Mouse (Mus musculus): ENCODE measurements around the gene Zfp428.

Zfp428 gene

GRCm38 (mm10) chr7:24523723-24524122 lies 16.9 kb downstream of the Zfp428 start:
- no peak for DNase-seq

DNA sequence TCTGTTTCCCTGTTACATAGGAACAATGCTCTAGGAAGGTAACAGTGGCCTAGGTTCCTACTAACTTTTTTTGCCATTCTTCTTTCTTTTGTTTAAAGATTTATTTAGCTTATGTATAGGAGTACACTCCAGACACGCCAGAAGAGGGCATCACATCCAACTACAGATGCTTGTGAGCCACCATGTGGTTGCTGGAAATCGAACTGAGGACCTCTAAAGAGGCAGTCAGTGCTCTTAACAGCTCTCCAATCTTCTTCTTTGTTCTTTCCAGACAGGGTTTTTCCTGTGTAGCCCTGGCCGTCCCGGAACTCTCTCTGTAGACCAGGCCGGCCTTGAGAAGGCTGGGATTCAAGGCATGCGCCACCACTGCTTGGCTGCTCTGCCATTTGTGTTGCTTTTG lies 18.2 kb downstream of the Zfp428 start:
- no peak for DNase-seq

GRCm38 (mm10) chr7:24525686-24526420 lies 19.0 kb downstream of the Zfp428 start:
- DNase-seq: no peak

GRCm38 (mm10) chr7:24528861-24529260 lies 22.1 kb downstream of the Zfp428 start:
- DNase-seq: no peak

- DNase-seq: no peak
Measured at GRCm38 (mm10) chr7:24529580-24529979, 22.8 kb downstream of the Zfp428 start.

DNA sequence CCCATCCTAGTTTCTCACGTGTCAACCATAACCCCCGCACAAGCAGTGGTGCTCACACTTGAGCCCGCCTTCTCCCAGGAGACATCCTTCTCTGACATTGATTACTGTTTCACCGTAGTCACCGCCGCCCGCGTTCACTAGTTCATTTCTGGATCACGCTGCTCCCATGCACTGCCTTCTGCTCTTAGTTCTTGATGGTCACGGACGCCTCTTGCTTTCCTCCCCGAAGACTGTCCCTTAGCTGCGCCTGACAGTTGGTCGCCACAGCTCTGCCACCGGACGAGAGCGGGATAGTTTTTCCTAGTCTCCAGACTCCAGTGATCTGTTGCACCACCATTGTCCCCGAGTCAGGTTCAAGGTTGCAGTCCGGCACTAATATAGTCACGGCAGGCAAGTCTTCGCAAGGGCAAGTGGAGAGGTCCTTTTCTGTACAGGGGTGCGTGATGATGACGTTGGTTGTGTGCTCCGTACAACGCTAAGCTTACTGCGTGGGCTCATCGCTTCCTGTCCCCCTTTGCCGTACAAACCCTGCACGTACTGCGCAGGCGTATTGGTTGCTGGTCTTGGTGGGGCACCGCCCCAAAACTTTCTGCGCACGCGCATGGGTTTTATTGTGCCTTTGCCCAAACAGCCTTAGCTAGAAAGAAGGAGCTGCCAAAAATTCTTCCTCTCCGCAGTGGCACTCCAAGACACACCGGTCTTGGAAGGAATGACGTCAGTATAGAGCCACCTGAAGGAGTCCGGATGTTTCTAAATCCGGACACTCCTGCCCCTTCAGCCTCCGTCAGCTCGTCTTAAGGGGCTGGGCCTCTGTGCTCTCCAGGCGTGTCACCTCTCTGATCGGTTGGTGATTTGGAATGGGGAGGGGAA lies 23.5 kb downstream of the Zfp428 start, which contains the start of gene Irgq:
TSS of gene Irgq (plus strand) at position 628 of the 870 bp plus-strand sequence.
- DNase-seq: peak; percentile 100

DNA sequence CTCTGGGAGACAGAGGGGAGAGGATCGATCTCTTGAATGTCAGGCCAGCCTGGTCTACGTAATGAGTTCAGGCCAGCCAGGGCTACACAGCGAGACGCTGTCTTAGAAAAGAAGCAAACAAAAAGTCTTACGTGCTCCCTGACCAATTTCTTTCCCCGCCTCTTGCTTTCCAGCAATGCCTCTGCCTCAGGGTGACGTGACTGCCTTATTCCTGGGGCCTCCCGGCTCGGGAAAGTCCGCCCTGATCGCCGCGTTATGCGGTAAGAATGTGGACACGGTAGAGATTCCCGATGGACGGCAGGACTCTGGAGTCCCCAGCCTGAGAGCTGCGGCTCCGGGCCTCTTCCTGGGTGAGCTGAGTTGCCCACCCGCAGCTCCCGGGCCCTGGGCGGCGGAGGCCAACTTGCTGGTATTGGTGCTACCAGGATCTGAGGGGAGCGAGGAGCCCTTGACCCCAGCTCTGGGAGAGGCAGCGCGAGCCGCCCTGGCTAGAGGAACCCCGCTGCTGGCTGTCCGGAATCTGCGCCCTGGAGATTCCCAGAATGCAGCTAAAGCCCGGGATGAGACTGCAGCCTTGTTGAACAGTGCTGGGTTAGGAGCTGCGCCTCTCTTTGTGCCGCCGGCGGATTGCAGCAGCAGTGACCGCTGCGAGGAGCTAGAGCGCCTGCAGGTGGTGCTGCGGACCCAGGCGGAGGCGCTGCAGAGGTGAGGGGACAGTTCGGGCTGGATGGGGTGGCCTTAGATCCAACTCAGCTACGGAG lies 24.6 kb downstream of the Zfp428 start:
- DNase-seq: peak; percentile 85

- DNase-seq: no peak
Measured at GRCm38 (mm10) chr7:24533031-24533571, 26.3 kb downstream of the Zfp428 start.

DNA sequence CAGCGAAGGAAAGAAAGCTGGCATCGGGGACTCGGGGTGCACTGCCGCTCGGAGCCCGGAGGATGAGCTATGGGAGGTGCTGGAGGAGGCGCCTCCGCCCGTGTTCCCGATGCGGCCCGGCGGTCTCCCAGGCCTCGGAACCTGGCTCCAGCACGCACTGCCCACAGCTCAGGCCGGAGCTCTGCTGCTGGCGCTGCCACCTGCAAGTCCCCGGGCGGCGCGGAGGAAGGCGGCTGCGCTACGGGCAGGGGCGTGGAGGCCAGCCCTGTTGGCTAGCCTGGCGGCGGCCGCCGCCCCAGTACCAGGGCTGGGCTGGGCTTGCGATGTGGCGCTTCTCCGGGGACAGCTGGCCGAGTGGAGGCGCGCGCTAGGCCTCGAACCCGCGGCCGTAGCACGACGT lies 27.0 kb downstream of the Zfp428 start:
- no peak for DNase-seq

GRCm38 (mm10) chr7:24534301-24534700 lies 27.5 kb downstream of the Zfp428 start:
- no peak for DNase-seq

- DNase-seq: no peak
Measured at GRCm38 (mm10) chr7:24537081-24537480, 30.3 kb downstream of the Zfp428 start.

- DNase-seq: no peak
Measured at GRCm38 (mm10) chr7:24537591-24537990, 30.8 kb downstream of the Zfp428 start.

GRCm38 (mm10) chr7:24538154-24538553 lies 31.3 kb downstream of the Zfp428 start:
- DNase-seq: no peak

GRCm38 (mm10) chr7:24538701-24539100 lies 31.9 kb downstream of the Zfp428 start:
- no peak for DNase-seq

- DNase-seq: no peak
Measured at GRCm38 (mm10) chr7:24539686-24540085, 32.9 kb downstream of the Zfp428 start.

DNA sequence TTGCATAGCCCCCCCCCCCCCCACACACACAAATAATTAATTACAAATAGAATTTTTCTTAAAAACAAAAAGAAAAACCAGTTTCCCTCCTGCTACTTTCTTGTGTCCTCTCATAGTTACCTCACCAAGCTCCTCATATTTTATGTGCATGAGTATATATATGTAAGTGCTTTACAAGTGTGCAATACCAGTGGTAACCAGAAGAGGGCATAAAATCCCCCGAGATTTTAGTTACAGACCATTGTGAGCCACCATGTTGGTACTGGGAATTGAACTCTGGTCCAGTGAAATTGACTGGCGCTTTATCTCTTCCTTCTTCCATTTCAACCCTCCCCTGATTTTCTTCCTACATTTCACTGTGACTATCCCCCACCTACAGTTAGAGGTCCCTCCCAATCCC lies 37.7 kb downstream of the Zfp428 start:
- DNase-seq: no peak

- DNase-seq: no peak
Measured at GRCm38 (mm10) chr7:24546068-24546614, 39.3 kb downstream of the Zfp428 start, which contains the start of the genes Pinlyp and Xrcc1. Gene Pinlyp, minus strand, starts transcription at chr7:24546118. Gene Xrcc1, plus strand, starts transcription at chr7:24546289.

DNA sequence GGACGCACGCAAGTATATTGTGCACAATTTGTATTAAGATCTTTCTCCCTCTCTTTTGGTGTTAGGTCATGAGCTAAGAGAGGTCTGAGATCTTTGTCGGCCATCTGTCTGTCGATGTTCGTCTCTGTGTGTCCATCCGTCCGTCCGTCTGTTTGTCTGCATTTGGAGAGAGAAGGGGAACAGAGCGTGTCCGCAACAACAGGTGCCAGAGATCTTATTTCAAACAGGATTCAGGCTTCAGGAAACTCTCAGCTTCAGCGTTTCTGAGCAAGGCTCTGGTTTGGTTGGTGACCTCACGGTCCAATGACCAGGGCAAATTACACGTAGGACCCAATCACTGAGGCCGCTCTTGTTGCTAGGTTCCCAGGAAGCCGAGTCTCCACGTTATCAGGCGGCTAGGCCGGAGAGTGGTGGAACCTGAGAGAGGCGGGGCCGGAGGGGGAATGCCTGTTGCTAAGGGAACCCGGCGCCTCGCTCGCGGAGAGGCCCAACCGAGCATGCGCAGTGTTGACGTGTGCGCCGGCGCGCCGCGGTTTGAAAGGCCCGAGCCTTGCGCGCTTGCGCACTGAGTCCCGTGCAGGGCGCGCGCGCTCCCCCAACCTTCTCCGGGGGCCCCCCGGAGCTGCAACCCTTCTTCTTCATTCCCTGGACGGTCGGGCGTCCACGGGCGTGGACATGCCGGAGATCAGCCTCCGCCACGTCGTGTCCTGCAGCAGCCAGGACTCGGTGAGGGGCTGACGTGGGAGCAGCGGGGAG lies 40.0 kb downstream of the Zfp428 start:
- peak; percentile 99 for DNase-seq

- no peak for DNase-seq
Measured at GRCm38 (mm10) chr7:24547534-24548036, 40.8 kb downstream of the Zfp428 start.

GRCm38 (mm10) chr7:24551985-24552759 lies 45.4 kb downstream of the Zfp428 start:
- no peak for DNase-seq

GRCm38 (mm10) chr7:24555786-24556185 lies 49.0 kb downstream of the Zfp428 start:
- no peak for DNase-seq
